Mouse (Mus musculus): ENCODE measurements around the gene Cers3. TPM values are rescaled to one million over a fixed set of nuclear protein-coding genes. Genes with fewer than 3 reads are reported as not detected.

Gene Cers3
- total and polyA plus RNA-seq, 2 experiments from 2014 or later, result 0.37 to 0.53 TPM

GRCm38 (mm10) chr7:66873235-66873634 is 129.9 kb downstream of the Cers3 start:
- H3K9ac ChIP-seq (replicated peaks; ENCODE audit: low read length), result no peak overlapping the region
- no peak for ATAC-seq
- 88% methylated on average over 2 of the region's 2 CpGs for WGBS
- H3K9me3 ChIP-seq (ENCODE audit: low read length), result 0 out of 2 replicates have a peak, but pooled peaks cover 3% of the 10 kb centered on the region
- no peak for DNase-seq (ENCODE audit: low spot score)
- H3K4me2 ChIP-seq (ENCODE audit: low read depth, low read length), result no peak overlapping the region
- no peaks in the 10 kb centered on the region for H3K27me3 ChIP-seq (ENCODE audit: insufficient read depth, low read length)
- 0 out of 2 replicates have a peak, but pooled peaks have one; percentile 6 for TF ChIP-seq CTCF (IDR thresholded peaks at IDR 0.05; ENCODE audit: low read depth)
- H3K27ac ChIP-seq, result no peak overlapping the region
- no peak overlapping the region for H3K4me3 ChIP-seq (ENCODE audit: low read length)
- peaks cover 4% of the 10 kb centered on the region; the same call in 1 of the 2 replicates for H3K4me1 ChIP-seq (ENCODE audit: insufficient read depth, low read length)
- H3K36me3 ChIP-seq (ENCODE audit: insufficient read depth, low read length), result no peaks in the 10 kb centered on the region

Other genes with a start within 250 kb of the Cers3 start
- gene Asb7, start 53.9 kb upstream of the Cers3 start, total RNA-seq (2014; rRNA removed), result 15.3 and 15.4 TPM in 2 replicates
- gene Asb7, start 53.9 kb upstream of the Cers3 start, polyA plus RNA-seq (2015; fragmentation: Nextera tagmentation; extraction: Ambion mirVana), result 10.5 and 11.7 TPM in 2 replicates
- 13.5 and 24.4 TPM in 2 replicates for gene Lins1, start 53.6 kb upstream of the Cers3 start, total RNA-seq (2014; rRNA removed)
- 14.7 and 14.8 TPM in 2 replicates for gene Lins1, start 53.6 kb upstream of the Cers3 start, polyA plus RNA-seq (2015; fragmentation: Nextera tagmentation; extraction: Ambion mirVana)
- gene Adamts17, start 96.2 kb downstream of the Cers3 start, total RNA-seq (2014; rRNA removed), result 14.8 and 16.1 TPM in 2 replicates
- gene Adamts17, start 96.2 kb downstream of the Cers3 start, polyA plus RNA-seq (2015; fragmentation: Nextera tagmentation; extraction: Ambion mirVana), result 3.6 and 3.9 TPM in 2 replicates

Data from hindbrain, postnatal 0 days (tissue).